Mouse (Mus musculus) intestine, postnatal 0 days (tissue): Measurements from ENCODE around the gene Ppp1r9a. TPM values are rescaled to one million over a fixed set of nuclear protein-coding genes. Genes with fewer than 3 reads are reported as not detected.
"Not testable (repeated sequence)": the region's sequence is repeated elsewhere in the genome, so short reads cannot be mapped to it uniquely, and the experiment has no call there.

Experiments
- ATAC-seq: fragments of 200-750 bp; cut with Nextera tagmentation; 2 replicates; pipeline ENCODE4 v1.8.0; 2017; ENCODE audit warnings: mild to moderate bottlenecking, moderate TSS enrichment, moderate library complexity
- H3K27ac ChIP-seq: fragments of 300-500 bp; sonication (generic); 2 replicates; pipeline ENCODE4 v1.5.1; 2014; ENCODE audit warnings: mild to moderate bottlenecking, low read depth, low read length, moderate library complexity
- H3K27me3 ChIP-seq: fragments of 300-500 bp; sonication (generic); replicated peaks from 2 replicates; pipeline ENCODE4 v1.6.1; 2014; ENCODE audit warnings: low read length, mixed read lengths; ENCODE audit not compliant: control insufficient read depth, insufficient read depth
- H3K36me3 ChIP-seq: fragments of 300-500 bp; sonication (generic); 2 replicates; pipeline ENCODE4 v1.6.1; 2014; ENCODE audit warnings: mild to moderate bottlenecking, moderate library complexity; ENCODE audit not compliant: control insufficient read depth, insufficient read depth
- H3K4me1 ChIP-seq: fragments of 300-500 bp; sonication (generic); replicated peaks from 2 replicates; pipeline ENCODE4 v1.6.1; 2014; ENCODE audit warnings: antibody characterized with exemption, low read length, mixed read lengths; ENCODE audit not compliant: control insufficient read depth, insufficient read depth
- H3K4me2 ChIP-seq: fragments of 300-500 bp; sonication (generic); replicated peaks from 2 replicates; pipeline ENCODE4 v1.6.1; 2014; ENCODE audit warnings: low read depth, mild to moderate bottlenecking, moderate library complexity
- H3K4me3 ChIP-seq: fragments of 300-500 bp; sonication (generic); 2 replicates; pipeline ENCODE4 v1.5.1; 2014; ENCODE audit warnings: low read depth, low read length
- H3K9ac ChIP-seq: fragments of 300-500 bp; sonication (generic); 2 replicates; pipeline ENCODE4 v1.6.1; 2014; ENCODE audit warnings: mild to moderate bottlenecking, low read depth, low read length
- H3K9me3 ChIP-seq: fragments of 300-500 bp; sonication (generic); 2 replicates; pipeline ENCODE4 v1.6.1; 2016; ENCODE audit warnings: mixed run types; ENCODE audit not compliant: control insufficient read depth
- CTCF ChIP-seq: sonication (generic); IDR thresholded peaks from 2 replicates; pipeline ENCODE4 v1.5.1; 2016; ENCODE audit warnings: low read depth, mild to moderate bottlenecking, control low read depth, antibody characterized with exemption, moderate library complexity
- WGBS: fragments of 180-500 bp; shearing (Covaris S2); extraction: QIAGEN DNeasy Blood & Tissue Kit; methylation state at CpG from one replicate; pipeline ENCODE4 v1.1.7; 2014; 5-methylcytosine and 5-hydroxymethylcytosine counted together
- polyA plus RNA-seq: library from polyadenylated mRNA; unstranded; fragments of >200 nt; fragmentation: Nextera tagmentation; extraction: Ambion mirVana; gene quantifications from 2 replicates; pipeline ENCODE4 v1.2.1, GENCODE M21; 2015

The Ppp1r9a gene
- polyA plus RNA-seq: 2.1 and 2.9 TPM in 2 replicates

- H3K27ac ChIP-seq: peak within 1 kb of the TSS; percentile 54
- no peaks in the 10 kb centered on the region for H3K36me3 ChIP-seq
- TF ChIP-seq CTCF: peak; percentile 70
- H3K9ac ChIP-seq: peak within 1 kb of the TSS; percentile 86
- H3K4me3 ChIP-seq: peak within 1 kb of the TSS; percentile 75
- WGBS: 2% methylated on average over 33 of the region's 49 CpGs
- no peaks in the 10 kb centered on the region; the same call in 1 of the 2 replicates for H3K4me1 ChIP-seq
- H3K4me2 ChIP-seq: peak within 1 kb of the TSS; percentile 94
- peak; percentile 79 for ATAC-seq
- H3K9me3 ChIP-seq: no peaks in the 10 kb centered on the region
- no peaks in the 10 kb centered on the region for H3K27me3 ChIP-seq
Measured at GRCm38 (mm10) chr6:4902674-4903324, at the start of gene Ppp1r9a. Gene Ppp1r9a (plus strand): TSS chr6:4902917.

GRCm38 (mm10) chr6:4855236-4855635 lies 47.5 kb upstream of the Ppp1r9a start:
- no peak overlapping the region for H3K4me3 ChIP-seq
- ATAC-seq: no peak
- no peaks in the 10 kb centered on the region for H3K9me3 ChIP-seq
- H3K27ac ChIP-seq: no peak overlapping the region
- no peak overlapping the region for H3K4me2 ChIP-seq
- no peaks in the 10 kb centered on the region for H3K36me3 ChIP-seq
- no peaks in the 10 kb centered on the region for H3K27me3 ChIP-seq
- H3K9ac ChIP-seq: no peak overlapping the region
- WGBS: 84% methylated on average over 10 of the region's 10 CpGs
- no peak for TF ChIP-seq CTCF
- no peaks in the 10 kb centered on the region for H3K4me1 ChIP-seq

- WGBS: 91% methylated on average over 11 of the region's 11 CpGs
- peak; percentile 53; the same call in 1 of the 2 replicates for ATAC-seq
Measured at GRCm38 (mm10) chr6:4856919-4857318, 45.8 kb upstream of the Ppp1r9a start.

GRCm38 (mm10) chr6:4884316-4884715 lies 18.4 kb upstream of the Ppp1r9a start:
- Histone ChIP-seq H3K36me3 (no peaks in the 10 kb centered on the region), H3K4me2 (no peak overlapping the region), H3K27me3 (no peaks in the 10 kb centered on the region), H3K9ac (no peak overlapping the region), H3K4me3 (no peak overlapping the region), H3K9me3 (no peaks in the 10 kb centered on the region), H3K4me1 (no peaks in the 10 kb centered on the region), H3K27ac (no peak overlapping the region)
- ATAC-seq: no peak
- 71% methylated on average over 3 of the region's 3 CpGs for WGBS
- TF ChIP-seq CTCF: no peak

More at GRCm38 (mm10) chr6:4856919-4857318, 45.8 kb upstream of the Ppp1r9a start:
- H3K27me3 ChIP-seq: no peaks in the 10 kb centered on the region
- no peak overlapping the region for H3K9ac ChIP-seq
- H3K9me3 ChIP-seq: no peaks in the 10 kb centered on the region
- H3K27ac ChIP-seq: no peak overlapping the region
- H3K4me3 ChIP-seq: no peak overlapping the region
- no peak overlapping the region for H3K4me2 ChIP-seq
- no peak for TF ChIP-seq CTCF
- H3K4me1 ChIP-seq: no peaks in the 10 kb centered on the region
- no peaks in the 10 kb centered on the region for H3K36me3 ChIP-seq

GRCm38 (mm10) chr6:4889544-4889943 lies 13.2 kb upstream of the Ppp1r9a start:
- no peaks in the 10 kb centered on the region for H3K4me1 ChIP-seq
- peak overlapping the region; percentile 46 for H3K4me2 ChIP-seq
- no peaks in the 10 kb centered on the region for H3K36me3 ChIP-seq
- no peak overlapping the region for H3K27ac ChIP-seq
- no peak overlapping the region for H3K9ac ChIP-seq
- no peak for TF ChIP-seq CTCF
- no peaks in the 10 kb centered on the region for H3K9me3 ChIP-seq
- peak; percentile 77 for ATAC-seq
- 38% methylated on average over 9 of the region's 9 CpGs for WGBS
- H3K27me3 ChIP-seq: no peaks in the 10 kb centered on the region
- H3K4me3 ChIP-seq: no peak overlapping the region

- no peaks in the 10 kb centered on the region for H3K27me3 ChIP-seq
- 57% methylated on average over 11 of the region's 11 CpGs for WGBS
- H3K4me1 ChIP-seq: no peaks in the 10 kb centered on the region
- H3K9me3 ChIP-seq: no peaks in the 10 kb centered on the region
- no peak overlapping the region for H3K27ac ChIP-seq
- no peak overlapping the region for H3K9ac ChIP-seq
- H3K4me2 ChIP-seq: no peak overlapping the region
- no peaks in the 10 kb centered on the region for H3K36me3 ChIP-seq
- H3K4me3 ChIP-seq: no peak overlapping the region
- no peak for TF ChIP-seq CTCF
- ATAC-seq: no peak
Measured at GRCm38 (mm10) chr6:4892417-4892816, 10.3 kb upstream of the Ppp1r9a start.

- not testable (repeated sequence) for H3K27ac ChIP-seq, H3K9ac ChIP-seq, H3K4me3 ChIP-seq, H3K9me3 ChIP-seq, H3K36me3 ChIP-seq, H3K27me3 ChIP-seq, ATAC-seq, H3K4me2 ChIP-seq, H3K4me1 ChIP-seq
- 61% methylated on average over 12 of the region's 12 CpGs for WGBS
Measured at GRCm38 (mm10) chr6:4893312-4893711, 9.4 kb upstream of the Ppp1r9a start.
